Comparison of ENCODE assay signal across 8 mouse cellular contexts in genomic region chr7:90029548-90030485, GRCm38 (mm10). TPM values are rescaled to one million over a fixed set of nuclear protein-coding genes. Genes with fewer than 3 reads are reported as not detected.
DNase-seq lines count a peak whose midpoint lies in the region; ATAC-seq and TF ChIP-seq lines count a peak whose summit lies in the region.

No protein-coding gene starts in this region.

- peak overlapping the region; percentile 74 for H3K9ac ChIP-seq in heart, adult 2 months (ENCODE audit: low read depth, low read length)
- peak overlapping the region; percentile 23; the same call in 1 of the 2 replicates for H3K9ac ChIP-seq in lung, postnatal 0 days (replicated peaks; ENCODE audit: low read depth)
- H3K9ac ChIP-seq in stomach, embryonic 15.5 days, result no peak overlapping the region

- 12% methylated on average over 20 of the region's 20 CpGs for WGBS in heart, adult 2 months
- 52% methylated on average over 20 of the region's 20 CpGs for WGBS in kidney, adult 2 months
- WGBS in lung, postnatal 0 days, result 33% methylated on average over 20 of the region's 20 CpGs
- 31% methylated on average over 20 of the region's 20 CpGs for WGBS in stomach, embryonic 15.5 days

- H3K36me3 ChIP-seq in heart, adult 2 months (ENCODE audit: control insufficient read depth, insufficient read depth, low read length), result peaks cover 12% of the 10 kb centered on the region
- H3K36me3 ChIP-seq in kidney, adult 2 months (ENCODE audit: control insufficient read depth, insufficient read depth, low read length), result no peaks in the 10 kb centered on the region
- no peaks in the 10 kb centered on the region for H3K36me3 ChIP-seq in lung, postnatal 0 days (ENCODE audit: insufficient read depth, low read length)
- H3K36me3 ChIP-seq in stomach, embryonic 15.5 days, result no peaks in the 10 kb centered on the region

- peak overlapping the region; percentile 93 for H3K27ac ChIP-seq in heart, adult 2 months
- H3K27ac ChIP-seq in kidney, adult 2 months (ENCODE audit: insufficient read depth, low read depth, low read length), result peak overlapping the region; percentile 94
- H3K27ac ChIP-seq in lung, postnatal 0 days (ENCODE audit: low read length), result peak overlapping the region; percentile 91
- H3K27ac ChIP-seq in stomach, embryonic 15.5 days, result peak overlapping the region; percentile 77

- TF ChIP-seq EP300 in heart, adult 2 months (IDR thresholded peaks at IDR 0.05; ENCODE audit: insufficient read depth, low read depth, low read length), result peak; percentile 100
- TF ChIP-seq EP300 in lung, postnatal 0 days (IDR thresholded peaks at IDR 0.05), result peak; percentile 100

- peak; percentile 36 to 67 for DNase-seq in adrenal gland, adult (ENCODE audit: inconsistent age in 2 of 2, low spot score in 1 of 2)
- no peak for DNase-seq in adrenal gland, postnatal 25 days
- peak; percentile 15 for DNase-seq in embryo, embryonic 9.5 days (ENCODE audit: extremely low spot score)
- peak; percentile 71 to 81 for DNase-seq in heart, adult 2 months
- DNase-seq in kidney, adult 2 months, result peak; percentile 69
- DNase-seq in lung, postnatal 0 days (ENCODE audit: low spot score), result peak; percentile 94
- DNase-seq in right cerebral cortex, postnatal 14 days, result no peak

- H3K4me1 ChIP-seq in heart, adult 2 months (ENCODE audit: control insufficient read depth, insufficient read depth, low read length), result peaks cover 29% of the 10 kb centered on the region
- peaks cover 23% of the 10 kb centered on the region for H3K4me1 ChIP-seq in kidney, adult 2 months (ENCODE audit: control insufficient read depth, insufficient read depth, low read length)
- peaks cover 11% of the 10 kb centered on the region for H3K4me1 ChIP-seq in lung, postnatal 0 days (ENCODE audit: insufficient read depth, low read depth, low read length)
- H3K4me1 ChIP-seq in stomach, embryonic 15.5 days, result peaks cover 5% of the 10 kb centered on the region; the same call in 1 of the 2 replicates

- no peaks in the 10 kb centered on the region for H3K27me3 ChIP-seq in heart, adult 2 months (ENCODE audit: control insufficient read depth, insufficient read depth, low read length)
- no peaks in the 10 kb centered on the region for H3K27me3 ChIP-seq in kidney, adult 2 months (replicated peaks; ENCODE audit: control insufficient read depth, insufficient read depth, low read length)
- no peaks in the 10 kb centered on the region for H3K27me3 ChIP-seq in lung, postnatal 0 days (replicated peaks; ENCODE audit: insufficient read depth, low read length)
- no peaks in the 10 kb centered on the region for H3K27me3 ChIP-seq in stomach, embryonic 15.5 days (replicated peaks)

- TF ChIP-seq CTCF in heart, adult 2 months (IDR thresholded peaks at IDR 0.05), result peak; percentile 40
- TF ChIP-seq CTCF in kidney, adult 2 months (conservative IDR thresholded peaks at IDR 0.05; ENCODE audit: insufficient read depth, insufficient read length, low read depth, low read length), result no peak
- TF ChIP-seq CTCF in lung, postnatal 0 days (IDR thresholded peaks at IDR 0.05), result peak; percentile 37

- H3K4me2 ChIP-seq in lung, postnatal 0 days (replicated peaks; ENCODE audit: low read depth, low read length), result 0 out of 2 replicates have a peak overlapping the region, but pooled peaks have one; percentile 17
- H3K4me2 ChIP-seq in stomach, embryonic 15.5 days, result peak overlapping the region; percentile 11

- no peaks in the 10 kb centered on the region for H3K79me2 ChIP-seq in heart, adult 2 months (replicated peaks; ENCODE audit: control insufficient read depth, insufficient read depth, low read length)

- H3K9me3 ChIP-seq in lung, postnatal 0 days (ENCODE audit: low read length), result no peaks in the 10 kb centered on the region
- no peaks in the 10 kb centered on the region for H3K9me3 ChIP-seq in stomach, embryonic 15.5 days

- peak; percentile 89 for ATAC-seq in lung, postnatal 0 days
- ATAC-seq in stomach, embryonic 15.5 days (ENCODE audit: insufficient read depth, low FRiP score, low read depth), result peak; percentile 23; the same call in 1 of the 2 replicates

- intact Hi-C loops in heart, adult 2 months (cut with DNase I), result loop anchor here (1.0 to 5.0 kb wide), 3 partner anchors 37 to 100 kb away; partner anchors contain the start of gene Picalm

- H3K4me3 ChIP-seq in heart, adult 2 months, result peak overlapping the region; percentile 35
- H3K4me3 ChIP-seq in kidney, adult 2 months (ENCODE audit: insufficient read depth, low read depth, low read length), result no peak overlapping the region
- H3K4me3 ChIP-seq in lung, postnatal 0 days (ENCODE audit: low read depth, low read length), result no peak overlapping the region
- H3K4me3 ChIP-seq in stomach, embryonic 15.5 days (replicated peaks), result no peak overlapping the region

- peak; percentile 73 for TF ChIP-seq POLR2A in heart, adult 2 months (IDR thresholded peaks at IDR 0.05; ENCODE audit: insufficient read depth, low read depth, low read length)
- no peak for TF ChIP-seq POLR2A in kidney, adult 2 months (IDR thresholded peaks at IDR 0.05; ENCODE audit: low read depth, low read length)

RNA-seq across cellular contexts. Expression of gene Eed, which starts 49.0 kb away (rescaled TPM):
- 61.3 and 63.6 TPM in 2 replicates for total RNA-seq in adrenal gland, postnatal 25 days (2021)
- 10 to 100 TPM; 24.7 to 27.3 TPM for total RNA-seq in heart, adult 2 months (2021)
- polyA plus RNA-seq in heart, adult 2 months (2012; rRNA removed), result 12.0 and 16.8 TPM in 2 replicates
- polyA plus RNA-seq in kidney, adult 2 months (2012; rRNA removed), result 11.2 and 14.8 TPM in 2 replicates
- polyA plus RNA-seq in lung, postnatal 0 days (2015; fragmentation: Nextera tagmentation; extraction: Ambion mirVana), result 35.6 and 36.1 TPM in 2 replicates
- 68.5 and 71.8 TPM in 2 replicates for polyA plus RNA-seq in stomach, embryonic 15.5 days (2015; fragmentation: Nextera tagmentation; extraction: Ambion mirVana)

Comparison
In these comparisons a context has a peak if more than half of its experiments do, and no peak if none do; other contexts are left out.
1. DNase-seq: peak in adrenal gland, adult (2 of 2), embryo, embryonic 9.5 days (single experiment), heart, adult 2 months (2 of 2), kidney, adult 2 months (single experiment) and lung, postnatal 0 days (single experiment); none in adrenal gland, postnatal 25 days (single experiment) and right cerebral cortex, postnatal 14 days (single experiment).
2. Peak in every context shown above with its lines, with median percentiles within 50 percentile points of each other: H3K27ac ChIP-seq.